8 mouse cellular contexts compared by ENCODE assay signal in the genomic region with DNA sequence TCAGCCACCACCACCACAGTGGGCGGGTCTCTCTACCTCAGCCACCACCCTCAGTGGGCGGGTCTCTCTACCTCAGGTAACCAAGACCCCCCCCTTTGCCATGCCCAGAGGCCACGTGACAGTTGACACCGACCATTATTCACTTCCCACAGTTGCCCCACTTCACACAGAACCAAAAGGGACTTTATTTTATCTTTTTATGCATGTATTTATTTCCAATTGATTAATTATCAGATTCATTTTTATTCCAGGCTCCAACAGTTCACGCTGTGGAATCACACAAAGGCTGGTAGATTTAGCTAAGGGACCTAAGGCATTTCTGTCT.
A peak's percentile ranks its signal among the peaks of the same experiment; 100 is the strongest.
DNase-seq lines count a peak whose midpoint lies in the region; ATAC-seq lines count a peak whose summit lies in the region.

No protein-coding gene starts in this region.

- peak overlapping the region; percentile 49 for H3K4me3 ChIP-seq in kidney, embryonic 15.5 days (replicated peaks)
- peak overlapping the region; percentile 33; the same call in 1 of the 2 replicates for H3K4me3 ChIP-seq in embryonic facial prominence, embryonic 11.5 days (ENCODE audit: low read depth, low read length)
- H3K4me3 ChIP-seq in hindbrain, embryonic 16.5 days (ENCODE audit: low read length): peak overlapping the region; percentile 40
- peak overlapping the region; percentile 26 for H3K4me3 ChIP-seq in midbrain, embryonic 15.5 days

- no peak for ATAC-seq in kidney, embryonic 15.5 days (replicated peaks; ENCODE audit: low FRiP score)
- no peak for ATAC-seq in embryonic facial prominence, embryonic 11.5 days (replicated peaks; ENCODE audit: insufficient number of reproducible peaks, low FRiP score, low TSS enrichment, low read depth)
- ATAC-seq in hindbrain, embryonic 16.5 days: peak; percentile 87; the same call in 1 of the 2 replicates
- ATAC-seq in midbrain, embryonic 15.5 days (replicated peaks): no peak

- whole genome bisulfite sequencing in kidney, embryonic 15.5 days: 15% methylated on average over 5 of the region's 5 CpGs
- 8% methylated on average over 5 of the region's 5 CpGs for WGBS in embryonic facial prominence, embryonic 11.5 days
- WGBS in hindbrain, embryonic 16.5 days: 10% methylated on average over 5 of the region's 5 CpGs
- WGBS in midbrain, embryonic 15.5 days: 12% methylated on average over 5 of the region's 5 CpGs

- H3K9me3 ChIP-seq in kidney, embryonic 15.5 days (replicated peaks): no peaks in the 10 kb centered on the region
- H3K9me3 ChIP-seq in embryonic facial prominence, embryonic 11.5 days (replicated peaks; ENCODE audit: control insufficient read depth, low read length): no peaks in the 10 kb centered on the region
- H3K9me3 ChIP-seq in hindbrain, embryonic 16.5 days (ENCODE audit: control insufficient read depth, low read length): no peaks in the 10 kb centered on the region
- H3K9me3 ChIP-seq in midbrain, embryonic 15.5 days: no peaks in the 10 kb centered on the region

- H3K36me3 ChIP-seq in kidney, embryonic 15.5 days: no peaks in the 10 kb centered on the region
- no peaks in the 10 kb centered on the region for H3K36me3 ChIP-seq in embryonic facial prominence, embryonic 11.5 days (replicated peaks; ENCODE audit: control insufficient read depth, insufficient read depth, low read depth, low read length)
- H3K36me3 ChIP-seq in hindbrain, embryonic 16.5 days (ENCODE audit: control insufficient read depth, insufficient read depth, low read length): no peaks in the 10 kb centered on the region
- no peaks in the 10 kb centered on the region for H3K36me3 ChIP-seq in midbrain, embryonic 15.5 days (replicated peaks)

- H3K4me1 ChIP-seq in kidney, embryonic 15.5 days: peaks cover 23% of the 10 kb centered on the region
- peaks cover 3% of the 10 kb centered on the region; the same call in 1 of the 2 replicates for H3K4me1 ChIP-seq in embryonic facial prominence, embryonic 11.5 days (ENCODE audit: control insufficient read depth, insufficient read depth, low read length)
- H3K4me1 ChIP-seq in hindbrain, embryonic 16.5 days (ENCODE audit: control insufficient read depth, insufficient read depth, low read depth, low read length): peaks cover 14% of the 10 kb centered on the region; the same call in 1 of the 2 replicates
- peaks cover 12% of the 10 kb centered on the region for H3K4me1 ChIP-seq in midbrain, embryonic 15.5 days

- H3K27ac ChIP-seq in kidney, embryonic 15.5 days: no peak overlapping the region
- no peak overlapping the region for H3K27ac ChIP-seq in embryonic facial prominence, embryonic 11.5 days (replicated peaks; ENCODE audit: low read depth, low read length)
- no peak overlapping the region for H3K27ac ChIP-seq in hindbrain, embryonic 16.5 days (ENCODE audit: low read depth, low read length)
- no peak overlapping the region for H3K27ac ChIP-seq in midbrain, embryonic 15.5 days

- no peak for DNase-seq in kidney, postnatal 10 days
- no peak for DNase-seq in embryonic facial prominence, embryonic 11.5 days (ENCODE audit: low spot score)
- no peak for DNase-seq in layer of hippocampus, adult 18-20 months (ENCODE audit: low spot score in 2 of 2)
- DNase-seq in cerebellum, adult 11-12 months: no peak
- DNase-seq in gastrocnemius, postnatal 14 days: no peak

- H3K4me2 ChIP-seq in kidney, embryonic 15.5 days: peak overlapping the region; percentile 87
- peak overlapping the region; percentile 66 for H3K4me2 ChIP-seq in embryonic facial prominence, embryonic 11.5 days (ENCODE audit: low read depth, low read length)
- peak overlapping the region; percentile 68 for H3K4me2 ChIP-seq in hindbrain, embryonic 16.5 days (ENCODE audit: low read length)
- peak overlapping the region; percentile 47 for H3K4me2 ChIP-seq in midbrain, embryonic 15.5 days

- H3K9ac ChIP-seq in kidney, embryonic 15.5 days: no peak overlapping the region
- no peak overlapping the region for H3K9ac ChIP-seq in embryonic facial prominence, embryonic 11.5 days (replicated peaks; ENCODE audit: low read length)
- H3K9ac ChIP-seq in hindbrain, embryonic 16.5 days (ENCODE audit: low read depth, low read length): no peak overlapping the region
- H3K9ac ChIP-seq in midbrain, embryonic 15.5 days: no peak overlapping the region

- intact Hi-C loops in gastrocnemius, postnatal 14 days (cut with DNase I; ENCODE audit: low total_unique reads): no loop called here

- H3K27me3 ChIP-seq in kidney, embryonic 15.5 days: no peaks in the 10 kb centered on the region
- H3K27me3 ChIP-seq in embryonic facial prominence, embryonic 11.5 days (ENCODE audit: control insufficient read depth, insufficient read depth, low read length): no peaks in the 10 kb centered on the region
- no peaks in the 10 kb centered on the region for H3K27me3 ChIP-seq in hindbrain, embryonic 16.5 days (replicated peaks; ENCODE audit: control insufficient read depth, insufficient read depth, low read length)
- H3K27me3 ChIP-seq in midbrain, embryonic 15.5 days (replicated peaks): no peaks in the 10 kb centered on the region
